Mouse (Mus musculus) midbrain, embryonic 16.5 days (tissue): ENCODE results near the gene Pigp. TPM values are rescaled to one million over a fixed set of nuclear protein-coding genes. Genes with fewer than 3 reads are reported as not detected.
A peak's percentile ranks its signal among the peaks of the same experiment; 100 is the strongest.

ENCODE experiments used
- ATAC-seq: fragments of 200-750 bp; cut with Nextera tagmentation; 2 replicates; pipeline ENCODE4 v1.8.0; 2017; ENCODE audit warnings: moderate TSS enrichment
- H3K27ac ChIP-seq: fragments of 300-500 bp; sonication (generic); 2 replicates; pipeline ENCODE4 v1.5.1; 2014; ENCODE audit warnings: mild to moderate bottlenecking, low read length, mixed read lengths
- H3K27me3 ChIP-seq: fragments of 300-500 bp; sonication (generic); 2 replicates; pipeline ENCODE4 v1.6.1; 2014; ENCODE audit warnings: low read depth, low read length, mixed read lengths; ENCODE audit not compliant: control insufficient read depth, insufficient read depth
- H3K36me3 ChIP-seq: fragments of 300-500 bp; sonication (generic); 2 replicates; pipeline ENCODE4 v1.6.1; 2014; ENCODE audit warnings: mild to moderate bottlenecking, low read length, moderate library complexity, mixed read lengths; ENCODE audit not compliant: control insufficient read depth, insufficient read depth
- H3K4me1 ChIP-seq: fragments of 300-500 bp; sonication (generic); 2 replicates; pipeline ENCODE4 v1.6.1; 2014; ENCODE audit warnings: mild to moderate bottlenecking, low read length, mixed read lengths; ENCODE audit not compliant: control insufficient read depth, insufficient read depth
- H3K4me2 ChIP-seq: fragments of 300-500 bp; sonication (generic); 2 replicates; pipeline ENCODE4 v1.6.1; 2014; ENCODE audit warnings: mild to moderate bottlenecking, low read length, mixed read lengths
- H3K4me3 ChIP-seq: fragments of 300-500 bp; sonication (generic); 2 replicates; pipeline ENCODE4 v1.5.1; 2014; ENCODE audit warnings: low read depth, mild to moderate bottlenecking, low read length, moderate library complexity, mixed read lengths
- H3K9ac ChIP-seq: fragments of 300-500 bp; sonication (generic); 2 replicates; pipeline ENCODE4 v1.6.1; 2014; ENCODE audit warnings: low read depth, low read length, mixed read lengths
- H3K9me3 ChIP-seq: fragments of 300-500 bp; sonication (generic); replicated peaks from 2 replicates; pipeline ENCODE4 v1.6.1; 2014; ENCODE audit warnings: mild to moderate bottlenecking, low read length, mixed read lengths; ENCODE audit not compliant: control insufficient read depth, poor library complexity, severe bottlenecking
- WGBS: fragments of 180-500 bp; shearing (Covaris S2); extraction: QIAGEN DNeasy Blood & Tissue Kit; methylation state at CpG from one replicate; pipeline ENCODE4 v1.1.7; 2014; 5-methylcytosine and 5-hydroxymethylcytosine counted together
- polyA plus RNA-seq: library from polyadenylated mRNA; unstranded; fragments of >200 nt; fragmentation: Nextera tagmentation; extraction: Ambion mirVana; gene quantifications from 2 replicates; pipeline ENCODE4 v1.2.1, GENCODE M21; 2015

Gene Pigp
- polyA plus RNA-seq, 1 experiment from 2014 or later, result 113 TPM

GRCm38 (mm10) chr16:94365435-94365834 is 6.2 kb downstream of the Pigp start:
- ATAC-seq, result no peak
- H3K27me3 ChIP-seq, result no peaks in the 10 kb centered on the region
- H3K4me3 ChIP-seq, result no peak overlapping the region
- no peak overlapping the region for H3K9ac ChIP-seq
- no peak overlapping the region for H3K4me2 ChIP-seq
- H3K9me3 ChIP-seq, result no peaks in the 10 kb centered on the region
- H3K36me3 ChIP-seq, result no peaks in the 10 kb centered on the region
- H3K4me1 ChIP-seq, result peaks cover 19% of the 10 kb centered on the region
- 93% methylated on average over 3 of the region's 3 CpGs for WGBS
- H3K27ac ChIP-seq, result no peak overlapping the region

- WGBS, result 93% methylated on average over 4 of the region's 4 CpGs
- Histone ChIP-seq H3K4me2 (no peak overlapping the region), H3K4me3 (no peak overlapping the region), H3K27me3 (no peaks in the 10 kb centered on the region), H3K4me1 (peaks cover 12% of the 10 kb centered on the region), H3K27ac (no peak overlapping the region), H3K9me3 (no peaks in the 10 kb centered on the region), H3K9ac (no peak overlapping the region), H3K36me3 (no peaks in the 10 kb centered on the region)
- ATAC-seq, result no peak
Measured at GRCm38 (mm10) chr16:94363814-94364213, 7.8 kb downstream of the Pigp start.

- no peaks in the 10 kb centered on the region for H3K36me3 ChIP-seq
- 41% methylated on average over 10 of the region's 10 CpGs for WGBS
- no peaks in the 10 kb centered on the region for H3K9me3 ChIP-seq
- peak; percentile 87 for ATAC-seq
- peak overlapping the region; percentile 19 for H3K27ac ChIP-seq
- H3K4me3 ChIP-seq, result no peak overlapping the region
- H3K4me2 ChIP-seq, result no peak overlapping the region
- peaks cover 9% of the 10 kb centered on the region for H3K4me1 ChIP-seq
- H3K9ac ChIP-seq, result no peak overlapping the region
- no peaks in the 10 kb centered on the region for H3K27me3 ChIP-seq
Measured at GRCm38 (mm10) chr16:94362174-94362873, 9.3 kb downstream of the Pigp start.

- no peak overlapping the region for H3K4me2 ChIP-seq
- H3K4me3 ChIP-seq, result no peak overlapping the region
- no peaks in the 10 kb centered on the region for H3K9me3 ChIP-seq
- no peaks in the 10 kb centered on the region for H3K36me3 ChIP-seq
- 90% methylated on average over 13 of the region's 13 CpGs for WGBS
- no peak overlapping the region for H3K9ac ChIP-seq
- no peaks in the 10 kb centered on the region for H3K27me3 ChIP-seq
- H3K4me1 ChIP-seq, result peaks cover 9% of the 10 kb centered on the region
- no peak overlapping the region for H3K27ac ChIP-seq
- ATAC-seq, result no peak
Measured at GRCm38 (mm10) chr16:94360578-94361350, 10.9 kb downstream of the Pigp start.

GRCm38 (mm10) chr16:94358091-94358490 is 13.6 kb downstream of the Pigp start:
- no peaks in the 10 kb centered on the region for H3K27me3 ChIP-seq
- H3K4me2 ChIP-seq, result no peak overlapping the region
- no peaks in the 10 kb centered on the region for H3K9me3 ChIP-seq
- H3K9ac ChIP-seq, result no peak overlapping the region
- H3K4me3 ChIP-seq, result no peak overlapping the region
- H3K4me1 ChIP-seq, result peaks cover 9% of the 10 kb centered on the region
- H3K36me3 ChIP-seq, result no peaks in the 10 kb centered on the region
- H3K27ac ChIP-seq, result no peak overlapping the region
- 79% methylated on average over 3 of the region's 3 CpGs for WGBS
- ATAC-seq, result no peak

- no peak for ATAC-seq
- no peaks in the 10 kb centered on the region for H3K9me3 ChIP-seq
- no peak overlapping the region for H3K4me2 ChIP-seq
- H3K4me1 ChIP-seq, result peaks cover 2% of the 10 kb centered on the region; the same call in 1 of the 2 replicates
- H3K9ac ChIP-seq, result no peak overlapping the region
- H3K27ac ChIP-seq, result no peak overlapping the region
- WGBS, result 85% methylated on average over 11 of the region's 11 CpGs
- no peaks in the 10 kb centered on the region for H3K27me3 ChIP-seq
- no peaks in the 10 kb centered on the region for H3K36me3 ChIP-seq
- H3K4me3 ChIP-seq, result no peak overlapping the region
Measured at GRCm38 (mm10) chr16:94356776-94357494, 14.7 kb downstream of the Pigp start.

GRCm38 (mm10) chr16:94356046-94356445 is 15.6 kb downstream of the Pigp start:
- Histone ChIP-seq H3K4me2 (no peak overlapping the region), H3K36me3 (no peaks in the 10 kb centered on the region), H3K9ac (no peak overlapping the region), H3K9me3 (no peaks in the 10 kb centered on the region), H3K4me3 (no peak overlapping the region), H3K27me3 (no peaks in the 10 kb centered on the region), H3K4me1 (no peaks in the 10 kb centered on the region), H3K27ac (no peak overlapping the region)
- WGBS, result 67% methylated on average over 7 of the region's 7 CpGs
- no peak for ATAC-seq

GRCm38 (mm10) chr16:94354450-94354849 is 17.2 kb downstream of the Pigp start:
- Histone ChIP-seq H3K9me3 (no peaks in the 10 kb centered on the region), H3K36me3 (no peaks in the 10 kb centered on the region), H3K4me2 (no peak overlapping the region), H3K27me3 (no peaks in the 10 kb centered on the region), H3K4me3 (no peak overlapping the region), H3K9ac (no peak overlapping the region), H3K4me1 (no peaks in the 10 kb centered on the region), H3K27ac (no peak overlapping the region)
- 55% methylated on average over 9 of the region's 9 CpGs for WGBS
- ATAC-seq, result 0 out of 2 replicates have a peak, but pooled peaks have one; percentile 73

GRCm38 (mm10) chr16:94350287-94350677 is 21.4 kb downstream of the Pigp start:
- no peak; the same call in 1 of the 2 replicates for ATAC-seq
- H3K4me2 ChIP-seq, result no peak overlapping the region
- H3K4me3 ChIP-seq, result no peak overlapping the region
- H3K9ac ChIP-seq, result no peak overlapping the region
- H3K9me3 ChIP-seq, result no peaks in the 10 kb centered on the region
- H3K27ac ChIP-seq, result no peak overlapping the region
- H3K36me3 ChIP-seq, result no peaks in the 10 kb centered on the region
- H3K4me1 ChIP-seq, result no peaks in the 10 kb centered on the region
- 70% methylated on average over 10 of the region's 10 CpGs for WGBS
- no peaks in the 10 kb centered on the region for H3K27me3 ChIP-seq
